Mouse (Mus musculus): ENCODE measurements at regions not wholly inside any gene's neighbourhood (a gene's known extent, or its start where the extent isn't known, plus 50 kb on each side); places are given as distances from the start of the nearest gene placed in this dataset.

GRCm38 (mm10) chr10:98703642-98704293, 210.4 kb upstream of the Atp2b1 start:
- CTCF ChIA-PET, result no interaction called here

- CTCF ChIA-PET, result no interaction called here
These were observed 209.6 kb upstream of the Atp2b1 start for GRCm38 (mm10) chr10:98704559-98704958.

- CTCF ChIA-PET, result interaction anchor here (0.7 kb wide), 1 partner anchor 95 kb away, joined by 7 read pairs; no protein-coding TSS in a partner anchor
These were observed 196.3 kb upstream of the Atp2b1 start for GRCm38 (mm10) chr10:98717856-98718255.

GRCm38 (mm10) chr10:98718706-98719105, 195.5 kb upstream of the Atp2b1 start:
- CTCF ChIA-PET, result interaction anchor here (0.6 to 0.7 kb wide), 2 partner anchors 56 to 335 kb away, joined by 3 to 4 read pairs; no protein-coding TSS in a partner anchor

- CTCF ChIA-PET, result no interaction called here
These were observed 193.8 kb upstream of the Atp2b1 start for GRCm38 (mm10) chr10:98720256-98721005.

- CTCF ChIA-PET, result no interaction called here
These were observed 189.1 kb upstream of the Atp2b1 start for GRCm38 (mm10) chr10:98725110-98725509.

GRCm38 (mm10) chr10:98727130-98727529, 187.1 kb upstream of the Atp2b1 start:
- CTCF ChIA-PET, result interaction anchor here (0.7 kb wide), 1 partner anchor 24 kb away, joined by 7 read pairs; no protein-coding TSS in a partner anchor

- CTCF ChIA-PET, result no interaction called here
These were observed 185.7 kb upstream of the Atp2b1 start for GRCm38 (mm10) chr10:98728396-98729030.

GRCm38 (mm10) chr10:98733950-98734585, 180.1 kb upstream of the Atp2b1 start:
- CTCF ChIA-PET, result no interaction called here

- CTCF ChIA-PET, result no interaction called here
These were observed 173.6 kb upstream of the Atp2b1 start for GRCm38 (mm10) chr10:98740507-98741147.

- CTCF ChIA-PET, result interaction anchor here (0.6 to 0.7 kb wide), 2 partner anchors 175 to 362 kb away, joined by 3 to 7 read pairs; no protein-coding TSS in a partner anchor
These were observed 172.8 kb upstream of the Atp2b1 start for GRCm38 (mm10) chr10:98741398-98741797.

- CTCF ChIA-PET, result interaction anchor here (0.5 to 0.7 kb wide), 4 partner anchors 36 to 351 kb away, joined by 7 to 10 read pairs (median 8); no protein-coding TSS in a partner anchor
These were observed 171.2 kb upstream of the Atp2b1 start for GRCm38 (mm10) chr10:98742822-98743605.

GRCm38 (mm10) chr10:98744246-98744645, 170.0 kb upstream of the Atp2b1 start:
- CTCF ChIA-PET, result no interaction called here

GRCm38 (mm10) chr10:98744662-98745061, 169.5 kb upstream of the Atp2b1 start:
- CTCF ChIA-PET, result no interaction called here

- CTCF ChIA-PET, result interaction anchor here (0.6 kb wide), 1 partner anchor 43 kb away, joined by 3 read pairs; no protein-coding TSS in a partner anchor
These were observed 168.8 kb upstream of the Atp2b1 start for GRCm38 (mm10) chr10:98745409-98745808.

- CTCF ChIA-PET, result no interaction called here
These were observed 168.3 kb upstream of the Atp2b1 start for GRCm38 (mm10) chr10:98745861-98746260.

GRCm38 (mm10) chr10:98748856-98749583, 165.2 kb upstream of the Atp2b1 start:
- CTCF ChIA-PET, result no interaction called here

- CTCF ChIA-PET, result no interaction called here
These were observed 164.6 kb upstream of the Atp2b1 start for GRCm38 (mm10) chr10:98749584-98749947.

- CTCF ChIA-PET, result no interaction called here
These were observed 162.7 kb upstream of the Atp2b1 start for GRCm38 (mm10) chr10:98751376-98752058.

All from spleen, embryonic (tissue).